Mouse (Mus musculus) heart, adult 2 months (tissue): ENCODE results near the gene Trim43c. TPM values are rescaled to one million over a fixed set of nuclear protein-coding genes. Genes with fewer than 3 reads are reported as not detected.
A peak's percentile ranks its signal among the peaks of the same experiment; 100 is the strongest.
"Not testable (repeated sequence)": the region's sequence is repeated elsewhere in the genome, so short reads cannot be mapped to it uniquely, and the experiment has no call there.

Experiments
- DNase-seq, 2 experiments: peaks; one replicate each; pipeline ENCODE4 v3.0.0; 2021
- H3K27ac ChIP-seq: fragments of 200-600 bp; 2 replicates; pipeline ENCODE4 v1.8.1; 2022
- H3K27me3 ChIP-seq: fragments of 200-500 bp; 2 replicates; pipeline ENCODE4 v1.6.1; 2012; ENCODE audit warnings: mild to moderate bottlenecking, low read length, inconsistent platforms, mixed read lengths; ENCODE audit not compliant: control insufficient read depth, insufficient read depth
- H3K36me3 ChIP-seq: fragments of 200-500 bp; 2 replicates; pipeline ENCODE4 v1.6.1; 2012; ENCODE audit warnings: low read length, inconsistent platforms; ENCODE audit not compliant: control insufficient read depth, insufficient read depth
- H3K4me1 ChIP-seq: fragments of 200-500 bp; 2 replicates; pipeline ENCODE4 v1.6.1; 2011; ENCODE audit warnings: low read length; ENCODE audit not compliant: control insufficient read depth, insufficient read depth
- H3K4me3 ChIP-seq: fragments of 200-600 bp; 2 replicates; pipeline ENCODE4 v1.8.1; 2022
- H3K79me2 ChIP-seq: fragments of 200-500 bp; replicated peaks from 2 replicates; pipeline ENCODE4 v1.6.1; 2012; ENCODE audit warnings: mild to moderate bottlenecking, inconsistent platforms, low read length, moderate library complexity, mixed read lengths; ENCODE audit not compliant: control insufficient read depth, insufficient read depth
- H3K9ac ChIP-seq: fragments of 200-500 bp; 2 replicates; pipeline ENCODE4 v1.6.1; 2012; ENCODE audit warnings: low read depth, mild to moderate bottlenecking, control low read depth, inconsistent platforms, low read length, mixed read lengths
- CTCF ChIP-seq: fragments of 200-600 bp; IDR thresholded peaks from 2 replicates; pipeline ENCODE4 v1.8.1; 2022; ENCODE audit warnings: antibody characterized with exemption, mild to moderate bottlenecking, moderate library complexity
- POLR2A ChIP-seq: fragments of 200-500 bp; IDR thresholded peaks from 2 replicates; pipeline ENCODE4 v1.6.1; 2011; ENCODE audit warnings: mild to moderate bottlenecking, low read depth, low read length, control low read depth; ENCODE audit not compliant: insufficient read depth
- WGBS: fragments of 180-500 bp; shearing (Covaris S2); methylation state at CpG from one replicate; pipeline ENCODE4 v1.1.7; 2018; 5-methylcytosine and 5-hydroxymethylcytosine counted together
- intact Hi-C: fragments of 180-260 bp; cut with DNase I; formaldehyde crosslinking; loops from one replicate; pipeline ENCODE4 v1.15.1; 2025
- long read RNA-seq: library from polyadenylated mRNA; stranded (forward); transcript quantifications from one replicate; pipeline ENCODE4 v2.0.0, GENCODE M21; 2021
- polyA plus RNA-seq: library from polyadenylated mRNA; depleted of rRNA; stranded (reverse); fragments of >200 nt; gene quantifications from 2 replicates; pipeline ENCODE4 v1.2.3, GENCODE M21; 2012; rRNA removed
- total RNA-seq, 2 experiments: library from RNA; stranded (reverse); gene quantifications; 2 replicates each; pipeline ENCODE4 v1.2.3; 2021

Trim43c gene
- not detected for total RNA-seq
- not detected in 2 replicates for polyA plus RNA-seq
- long read RNA-seq: 0 reads

DNA sequence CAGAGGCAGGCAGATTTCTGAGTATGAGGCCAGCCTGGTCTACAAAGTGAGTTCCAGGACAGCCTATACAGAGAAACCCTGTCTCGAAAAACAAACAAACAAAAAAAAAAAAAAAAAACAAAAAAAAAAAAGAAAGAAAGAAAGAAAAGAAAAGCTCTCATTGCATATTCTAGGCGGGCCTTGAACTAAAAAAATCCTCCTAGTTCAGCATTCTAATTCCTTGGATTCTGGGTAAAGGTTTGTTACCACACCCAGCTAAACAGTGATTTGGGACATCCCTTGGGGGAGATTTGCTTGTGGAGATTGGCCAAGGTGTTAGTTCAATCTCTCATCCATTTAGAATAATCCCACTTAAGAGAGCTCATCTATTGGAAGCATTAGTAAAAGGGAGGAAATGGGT lies at the start of gene Trim43c:
Gene Trim43c (plus strand): TSS at position 301 of the 400 bp plus-strand sequence.
- H3K27me3 ChIP-seq, H3K4me3 ChIP-seq, H3K36me3 ChIP-seq, H3K4me1 ChIP-seq, intact Hi-C loops, H3K9ac ChIP-seq, DNase-seq, H3K27ac ChIP-seq, H3K79me2 ChIP-seq: not testable (repeated sequence)
- 83% methylated on average over 2 of the region's 2 CpGs for WGBS

DNA sequence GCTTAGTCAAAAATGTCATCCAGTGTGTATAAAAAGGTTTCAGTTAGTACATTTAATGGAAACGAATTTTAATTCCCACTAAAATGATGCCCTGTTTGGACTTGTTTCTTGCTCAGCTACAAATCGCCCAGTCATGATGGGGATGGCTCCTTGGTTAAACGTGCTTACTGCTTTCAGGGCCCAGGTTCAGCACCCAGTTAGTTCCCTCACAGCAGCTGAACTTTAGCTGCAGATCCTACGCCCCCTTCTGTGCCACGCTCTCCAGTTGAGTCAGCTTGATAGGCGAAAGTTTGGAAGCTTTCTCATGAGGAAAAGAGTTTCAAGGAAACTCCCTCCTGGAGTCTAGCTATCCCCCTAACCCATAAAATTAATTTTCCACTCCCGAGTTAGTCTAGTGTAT lies 14.1 kb downstream of the Trim43c start:
- 80% methylated on average over 7 of the region's 7 CpGs for WGBS
- H3K27ac ChIP-seq, H3K27me3 ChIP-seq, H3K9ac ChIP-seq, intact Hi-C loops, H3K4me3 ChIP-seq, H3K4me1 ChIP-seq, DNase-seq, H3K79me2 ChIP-seq, H3K36me3 ChIP-seq: not testable (repeated sequence)

DNA sequence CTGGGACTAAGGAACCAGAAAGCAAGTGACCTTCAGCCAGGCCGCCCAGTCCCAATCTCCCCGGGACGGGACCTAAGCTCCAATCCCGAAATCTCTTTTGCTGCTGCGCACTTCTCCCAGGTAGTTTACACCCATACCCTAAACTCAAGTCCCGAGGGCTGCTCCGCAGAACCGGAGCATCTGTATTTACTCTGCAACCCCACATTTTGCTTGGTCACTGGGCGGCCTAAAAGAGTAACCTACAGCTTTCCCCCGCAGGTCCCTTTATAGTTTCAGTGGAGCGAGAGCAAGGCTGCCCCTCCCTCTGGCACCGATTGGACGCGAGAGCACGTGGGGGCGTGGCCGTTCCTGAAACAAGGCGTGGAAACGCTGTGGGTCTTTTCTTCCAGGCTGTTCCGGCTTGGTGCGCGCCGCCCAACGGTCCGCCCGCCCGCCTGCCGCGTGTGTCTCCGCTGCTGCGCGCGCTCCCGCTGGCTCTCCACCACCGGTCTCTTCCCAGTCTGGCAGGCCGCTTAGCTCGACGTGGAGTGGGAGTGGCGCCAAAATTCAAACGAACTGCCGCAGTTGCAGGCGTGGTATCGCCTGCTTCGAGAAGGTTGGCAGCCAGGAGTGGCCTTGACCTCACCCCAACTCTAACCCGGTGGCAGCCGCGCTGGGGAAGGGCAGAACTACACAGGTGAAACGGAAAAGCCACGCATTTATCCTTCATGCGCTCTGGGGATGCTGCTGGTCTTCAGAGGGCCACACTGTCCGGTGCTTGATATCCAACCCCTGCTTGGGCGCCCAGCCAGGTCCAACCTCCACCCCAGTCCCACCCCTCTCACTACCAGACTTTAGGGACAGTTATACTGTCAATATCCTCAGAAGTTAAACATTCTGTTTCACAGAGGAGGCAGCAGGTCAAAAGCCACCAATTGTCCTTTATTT lies 19.9 kb downstream of the Trim43c start:
- H3K79me2 ChIP-seq, H3K36me3 ChIP-seq, H3K27me3 ChIP-seq, H3K4me1 ChIP-seq, intact Hi-C loops: not testable (repeated sequence)
- peak overlapping the region; percentile 30 for H3K9ac ChIP-seq
- 1% methylated on average over 49 of the region's 52 CpGs for WGBS
- H3K27ac ChIP-seq: peak overlapping the region; percentile 78
- TF ChIP-seq POLR2A: peak; percentile 45; the same call in 1 of the 2 replicates
- 0 out of 2 replicates have a peak, but pooled peaks have one; percentile 3 for TF ChIP-seq CTCF
- DNase-seq: peak; percentile 85 to 93
- H3K4me3 ChIP-seq: peak overlapping the region; percentile 62

Other genes with a start within 250 kb of the Trim43c start
- 10 to 100 TPM; 16.8 to 17.0 TPM for gene Mthfsl, start 118.9 kb upstream of the Trim43c start, total RNA-seq
- 16.4 and 16.7 TPM in 2 replicates for gene Mthfsl, start 118.9 kb upstream of the Trim43c start, polyA plus RNA-seq
- gene Bcl2a1d, start 107.2 kb upstream of the Trim43c start, total RNA-seq: under 1 TPM; 0.32 to 0.42 TPM
- gene Bcl2a1d, start 107.2 kb upstream of the Trim43c start, polyA plus RNA-seq: 0.23 and 0.64 TPM in 2 replicates
- gene Bcl2a1a, start 117.7 kb downstream of the Trim43c start, total RNA-seq: under 1 TPM in 1 of 2 experiments, not detected in 1; 0.39 TPM
- 0.20 and 0.41 TPM in 2 replicates for gene Bcl2a1a, start 117.7 kb downstream of the Trim43c start, polyA plus RNA-seq